Mouse (Mus musculus) midbrain, embryonic 13.5 days (tissue): ENCODE results near the gene Eif4enif1. TPM values are rescaled to one million over a fixed set of nuclear protein-coding genes. Genes with fewer than 3 reads are reported as not detected.
A peak's percentile ranks its signal among the peaks of the same experiment; 100 is the strongest.
"Not testable (repeated sequence)": the region's sequence is repeated elsewhere in the genome, so short reads cannot be mapped to it uniquely, and the experiment has no call there.

Experiments
- ATAC-seq: fragments of 200-750 bp; cut with Nextera tagmentation; 2 replicates; pipeline ENCODE4 v1.8.0; 2017; ENCODE audit warnings: mild to moderate bottlenecking, moderate TSS enrichment, moderate library complexity
- H3K27ac ChIP-seq: fragments of 300-500 bp; sonication (generic); 2 replicates; pipeline ENCODE4 v1.5.1; 2015; ENCODE audit warnings: inconsistent platforms, mild to moderate bottlenecking, moderate library complexity
- H3K27me3 ChIP-seq: fragments of 300-500 bp; sonication (generic); 2 replicates; pipeline ENCODE4 v1.6.1; 2015; ENCODE audit warnings: mild to moderate bottlenecking, inconsistent platforms
- H3K36me3 ChIP-seq: fragments of 300-500 bp; sonication (generic); 2 replicates; pipeline ENCODE4 v1.6.1; 2015; ENCODE audit warnings: mild to moderate bottlenecking, inconsistent platforms
- H3K4me1 ChIP-seq: fragments of 300-500 bp; sonication (generic); replicated peaks from 2 replicates; pipeline ENCODE4 v1.6.1; 2015; ENCODE audit warnings: inconsistent platforms
- H3K4me2 ChIP-seq: fragments of 300-500 bp; sonication (generic); replicated peaks from 2 replicates; pipeline ENCODE4 v1.6.1; 2015; ENCODE audit warnings: moderate library complexity, mild to moderate bottlenecking, inconsistent platforms
- H3K4me3 ChIP-seq: fragments of 300-500 bp; sonication (generic); replicated peaks from 2 replicates; pipeline ENCODE4 v1.5.1; 2015; ENCODE audit warnings: mild to moderate bottlenecking, inconsistent platforms
- H3K9ac ChIP-seq: fragments of 300-500 bp; sonication (generic); replicated peaks from 2 replicates; pipeline ENCODE4 v1.6.1; 2015; ENCODE audit warnings: mild to moderate bottlenecking, inconsistent platforms
- H3K9me3 ChIP-seq: fragments of 300-500 bp; sonication (generic); 2 replicates; pipeline ENCODE4 v1.6.1; 2016; ENCODE audit warnings: mild to moderate bottlenecking, inconsistent platforms
- WGBS: fragments of 180-500 bp; shearing (Covaris S2); methylation state at CpG from one replicate; pipeline ENCODE4 v1.1.7; 2015; 5-methylcytosine and 5-hydroxymethylcytosine counted together
- polyA plus RNA-seq: library from polyadenylated mRNA; unstranded; fragments of >200 nt; fragmentation: Nextera tagmentation; extraction: Ambion mirVana; gene quantifications from 2 replicates; pipeline ENCODE4 v1.2.1, GENCODE M21; 2015

Eif4enif1 gene
- polyA plus RNA-seq, result 54.4 and 55.6 TPM in 2 replicates

GRCm38 (mm10) chr11:3202231-3202701 lies at the start of gene Eif4enif1:
Gene Eif4enif1 (plus strand): TSS chr11:3202392.
- H3K9me3 ChIP-seq, result no peaks in the 10 kb centered on the region
- H3K9ac ChIP-seq, result peak within 1 kb of the TSS; percentile 55
- peaks cover 17% of the 10 kb centered on the region for H3K4me1 ChIP-seq
- WGBS, result under 1% methylated on average over 39 of the region's 57 CpGs
- peak within 1 kb of the TSS; percentile 41 for H3K4me3 ChIP-seq
- peak within 1 kb of the TSS; percentile 42 for H3K27ac ChIP-seq
- H3K36me3 ChIP-seq, result peaks cover 22% of the 10 kb centered on the region
- peak within 1 kb of the TSS; percentile 44 for H3K4me2 ChIP-seq
- ATAC-seq, result peak; percentile 81
- no peaks in the 10 kb centered on the region for H3K27me3 ChIP-seq

GRCm38 (mm10) chr11:3153666-3154397 lies 48.4 kb upstream of the Eif4enif1 start:
- not testable (repeated sequence) for H3K4me3 ChIP-seq, H3K4me2 ChIP-seq, H3K4me1 ChIP-seq, H3K9ac ChIP-seq, H3K27me3 ChIP-seq, H3K27ac ChIP-seq
- whole genome bisulfite sequencing, result 76% methylated on average over 1 of the region's 1 CpGs
- peaks cover 18% of the 10 kb centered on the region for H3K36me3 ChIP-seq
- peaks cover 16% of the 10 kb centered on the region for H3K9me3 ChIP-seq
- ATAC-seq, result peak; percentile 57

- H3K9ac ChIP-seq, H3K27me3 ChIP-seq, H3K27ac ChIP-seq, H3K4me2 ChIP-seq, H3K36me3 ChIP-seq, H3K4me1 ChIP-seq, H3K4me3 ChIP-seq, ATAC-seq: not testable (repeated sequence)
- 94% methylated on average over 3 of the region's 3 CpGs for WGBS
- peaks cover 14% of the 10 kb centered on the region for H3K9me3 ChIP-seq
Observed at GRCm38 (mm10) chr11:3156991-3157390, 45.2 kb upstream of the Eif4enif1 start.

- not testable (repeated sequence) for H3K4me2 ChIP-seq, ATAC-seq, H3K9ac ChIP-seq, H3K4me3 ChIP-seq, H3K4me1 ChIP-seq, H3K27ac ChIP-seq, H3K36me3 ChIP-seq, H3K27me3 ChIP-seq
- 92% methylated on average over 6 of the region's 6 CpGs for WGBS
- H3K9me3 ChIP-seq, result peaks cover 20% of the 10 kb centered on the region
Observed at GRCm38 (mm10) chr11:3157996-3158395, 44.2 kb upstream of the Eif4enif1 start.

GRCm38 (mm10) chr11:3158800-3159199 lies 43.4 kb upstream of the Eif4enif1 start:
- ATAC-seq, result not testable (repeated sequence)

GRCm38 (mm10) chr11:3161370-3161769 lies 40.8 kb upstream of the Eif4enif1 start:
- WGBS, result 60% methylated on average over 1 of the region's 2 CpGs
- H3K4me2 ChIP-seq, H3K27me3 ChIP-seq, H3K4me3 ChIP-seq, H3K9ac ChIP-seq, ATAC-seq, H3K27ac ChIP-seq, H3K36me3 ChIP-seq, H3K4me1 ChIP-seq: not testable (repeated sequence)
- peaks cover 18% of the 10 kb centered on the region for H3K9me3 ChIP-seq

More at GRCm38 (mm10) chr11:3158800-3159199, 43.4 kb upstream of the Eif4enif1 start:
- not testable (repeated sequence) for H3K4me1 ChIP-seq, H3K4me3 ChIP-seq, H3K27me3 ChIP-seq, H3K27ac ChIP-seq, H3K36me3 ChIP-seq, H3K4me2 ChIP-seq, H3K9ac ChIP-seq
- H3K9me3 ChIP-seq, result peaks cover 19% of the 10 kb centered on the region
- WGBS, result 89% methylated on average over 4 of the region's 4 CpGs

- H3K4me2 ChIP-seq, H3K27ac ChIP-seq: not testable (repeated sequence)
Observed at GRCm38 (mm10) chr11:3162236-3162897, 39.8 kb upstream of the Eif4enif1 start.

GRCm38 (mm10) chr11:3163122-3163521 lies 39.1 kb upstream of the Eif4enif1 start:
- H3K4me3 ChIP-seq, H3K27me3 ChIP-seq, ATAC-seq, H3K36me3 ChIP-seq, H3K4me2 ChIP-seq, H3K9ac ChIP-seq, H3K27ac ChIP-seq, H3K4me1 ChIP-seq: not testable (repeated sequence)
- 86% methylated on average over 2 of the region's 2 CpGs for WGBS
- H3K9me3 ChIP-seq, result peaks cover 21% of the 10 kb centered on the region

More at GRCm38 (mm10) chr11:3162236-3162897, 39.8 kb upstream of the Eif4enif1 start:
- 70% methylated on average over 5 of the region's 5 CpGs for WGBS
- H3K27me3 ChIP-seq, H3K36me3 ChIP-seq, H3K4me3 ChIP-seq, H3K9ac ChIP-seq, H3K4me1 ChIP-seq: not testable (repeated sequence)
- peak; percentile 53 for ATAC-seq
- H3K9me3 ChIP-seq, result peaks cover 20% of the 10 kb centered on the region

GRCm38 (mm10) chr11:3163661-3164060 lies 38.5 kb upstream of the Eif4enif1 start:
- H3K36me3 ChIP-seq, ATAC-seq, H3K4me3 ChIP-seq, H3K27me3 ChIP-seq, H3K27ac ChIP-seq, H3K4me1 ChIP-seq, H3K9ac ChIP-seq, H3K4me2 ChIP-seq: not testable (repeated sequence)
- WGBS, result 63% methylated on average over 3 of the region's 3 CpGs
- H3K9me3 ChIP-seq, result peaks cover 21% of the 10 kb centered on the region

- ATAC-seq, result peak; percentile 57
- not testable (repeated sequence) for H3K9ac ChIP-seq, H3K27ac ChIP-seq, H3K4me2 ChIP-seq, H3K4me3 ChIP-seq, H3K4me1 ChIP-seq, H3K36me3 ChIP-seq, H3K27me3 ChIP-seq
- H3K9me3 ChIP-seq, result peaks cover 21% of the 10 kb centered on the region
- 83% methylated on average over 3 of the region's 5 CpGs for WGBS
Observed at GRCm38 (mm10) chr11:3165210-3165782, 36.9 kb upstream of the Eif4enif1 start.

GRCm38 (mm10) chr11:3166321-3166720 lies 35.9 kb upstream of the Eif4enif1 start:
- not testable (repeated sequence) for H3K4me1 ChIP-seq, H3K4me3 ChIP-seq, ATAC-seq, H3K36me3 ChIP-seq, H3K27ac ChIP-seq, H3K27me3 ChIP-seq, H3K4me2 ChIP-seq, H3K9ac ChIP-seq
- peaks cover 20% of the 10 kb centered on the region for H3K9me3 ChIP-seq

GRCm38 (mm10) chr11:3167129-3167528 lies 35.1 kb upstream of the Eif4enif1 start:
- H3K9ac ChIP-seq, H3K4me3 ChIP-seq, H3K27me3 ChIP-seq, H3K4me2 ChIP-seq, H3K4me1 ChIP-seq, H3K27ac ChIP-seq, H3K36me3 ChIP-seq, ATAC-seq: not testable (repeated sequence)
- WGBS, result 87% methylated on average over 4 of the region's 4 CpGs
- H3K9me3 ChIP-seq, result peaks cover 23% of the 10 kb centered on the region
